Mouse (Mus musculus) G1E (cell line): ENCODE results near the gene Pdia5. TPM values are rescaled to one million over a fixed set of nuclear protein-coding genes. Genes with fewer than 3 reads are reported as not detected.

Experiments used
- ATAC-seq: 2 replicates; pipeline ENCODE4 v1.8.0; 2016; ENCODE audit warnings: mild to moderate bottlenecking; ENCODE audit not compliant: insufficient number of reproducible peaks, poor library complexity, low FRiP score, severe bottlenecking; ENCODE audit errors: extremely low read depth
- DNase-seq: peaks from one replicate; pipeline ENCODE4 v3.0.0; 2012; ENCODE audit warnings: low spot score
- H3K27me3 ChIP-seq: 2 replicates; pipeline ENCODE4 v1.6.1; 2012; ENCODE audit warnings: mild to moderate bottlenecking, low read length, inconsistent platforms; ENCODE audit not compliant: insufficient read depth
- H3K36me3 ChIP-seq: replicated peaks from 2 replicates; pipeline ENCODE3; 2012; ENCODE audit warnings: mild to moderate bottlenecking, inconsistent platforms
- H3K4me1 ChIP-seq: 2 replicates; pipeline ENCODE4 v1.6.1; 2012; ENCODE audit warnings: low read depth, low read length, inconsistent platforms, mixed read lengths; ENCODE audit not compliant: insufficient read depth
- H3K4me3 ChIP-seq: 2 replicates; pipeline ENCODE4 v1.5.1; 2012; ENCODE audit warnings: low read depth, mild to moderate bottlenecking, inconsistent platforms, low read length, moderate library complexity, mixed read lengths
- H3K9me3 ChIP-seq: replicated peaks from 2 replicates; pipeline ENCODE4 v1.6.1; 2012; ENCODE audit warnings: inconsistent platforms
- CTCF ChIP-seq: IDR thresholded peaks from 2 replicates; pipeline ENCODE4 v1.5.1; 2012; ENCODE audit warnings: low read depth, low read length, inconsistent platforms, mixed read lengths
- GATA1 ChIP-seq: IDR thresholded peaks from 2 replicates; pipeline ENCODE4 v1.6.1; 2012; ENCODE audit warnings: borderline replicate concordance, low read length, inconsistent platforms, mixed read lengths
- GATA2 ChIP-seq: IDR thresholded peaks from 2 replicates; pipeline ENCODE4 v1.6.1; 2012; ENCODE audit warnings: low read depth, low read length, inconsistent platforms, borderline replicate concordance
- POLR2AphosphoS5 ChIP-seq: IDR thresholded peaks from 2 replicates; pipeline ENCODE4 v1.6.1; 2012; ENCODE audit warnings: low read depth, low read length, inconsistent platforms; ENCODE audit not compliant: insufficient replicate concordance
- TAL1 ChIP-seq: conservative IDR thresholded peaks from 2 replicates; pipeline ENCODE4 v1.6.1; 2012; ENCODE audit warnings: low read depth, low read length, inconsistent platforms, mixed read lengths
- polyA plus RNA-seq: library from polyadenylated mRNA; stranded (reverse); fragments of >175 nt; gene quantifications from 2 replicates; pipeline ENCODE4 v1.2.3, GENCODE M21; 2012
- total RNA-seq, 2 experiments: library from RNA; stranded (forward) in 1 of 2; stranded (reverse) in 1 of 2; fragments of 200-1000 nt in 1 of 2; fragments of >200 nt in 1 of 2; fragmentation: Nextera tagmentation in 1 of 2; gene quantifications; 2 replicates each; pipeline ENCODE4 v1.2.3; 2014 to 2017

Pdia5 gene
- total and polyA plus RNA-seq, 3 experiments, result not detected

DNA sequence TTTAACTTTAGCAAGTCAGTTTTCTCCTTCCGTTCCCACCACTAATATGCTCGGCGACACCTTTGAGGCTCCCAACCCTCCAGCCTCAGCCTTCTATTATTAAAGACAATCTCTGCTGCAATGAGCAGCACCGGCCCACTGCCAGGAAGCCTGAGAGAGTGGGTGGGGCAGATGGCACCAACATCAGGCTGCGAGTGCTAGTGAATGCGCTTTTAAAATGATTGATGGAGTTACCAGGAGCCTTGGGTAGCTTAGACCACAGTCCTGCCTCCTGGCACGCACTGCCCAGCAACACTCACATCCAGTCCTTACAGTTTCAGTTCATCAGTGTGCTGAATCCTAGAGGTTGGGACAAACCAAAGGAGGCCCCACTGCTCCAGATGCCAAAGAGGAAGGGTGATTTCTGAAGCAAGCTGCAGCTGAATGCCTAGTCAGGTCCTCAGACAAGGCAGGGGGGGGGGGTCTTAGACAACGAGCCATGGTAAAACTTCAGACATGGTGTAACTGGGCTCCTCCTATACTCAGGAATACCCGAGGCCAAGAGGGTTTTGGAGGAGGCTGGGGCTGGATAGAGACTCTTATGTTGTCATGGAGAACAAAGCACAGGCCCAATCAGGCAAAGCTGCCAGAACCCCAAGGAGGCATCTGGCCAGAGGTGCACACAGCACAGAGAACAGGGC lies 49.2 kb downstream of the Pdia5 start:
- Histone ChIP-seq H3K9me3 (no peaks in the 10 kb centered on the region), H3K36me3 (no peaks in the 10 kb centered on the region), H3K27me3 (no peaks in the 10 kb centered on the region; the same call in 1 of the 2 replicates), H3K4me3 (no peak overlapping the region), H3K4me1 (no peaks in the 10 kb centered on the region)
- DNase-seq (no peak), ATAC-seq (no peak)
- TF ChIP-seq POLR2AphosphoS5 (no peak), CTCF (no peak), GATA2 (no peak), GATA1 (no peak), TAL1 (no peak)

GRCm38 (mm10) chr16:35439046-35439445 lies 51.6 kb downstream of the Pdia5 start:
- no peak for DNase-seq
- no peak for ATAC-seq
- Histone ChIP-seq H3K4me1 (no peaks in the 10 kb centered on the region), H3K4me3 (no peak overlapping the region), H3K36me3 (no peaks in the 10 kb centered on the region), H3K9me3 (no peaks in the 10 kb centered on the region), H3K27me3 (peaks cover 2% of the 10 kb centered on the region; the same call in 1 of the 2 replicates)
- no peak for TF ChIP-seq CTCF

GRCm38 (mm10) chr16:35431608-35432007 lies 59.1 kb downstream of the Pdia5 start:
- no peak overlapping the region for H3K4me3 ChIP-seq
- H3K9me3 ChIP-seq, result no peaks in the 10 kb centered on the region
- H3K36me3 ChIP-seq, result no peaks in the 10 kb centered on the region
- DNase-seq (no peak), ATAC-seq (no peak)
- no peaks in the 10 kb centered on the region for H3K4me1 ChIP-seq
- TF ChIP-seq POLR2AphosphoS5 (no peak), GATA1 (no peak), CTCF (no peak), TAL1 (no peak), GATA2 (no peak)
- H3K27me3 ChIP-seq, result peaks cover 5% of the 10 kb centered on the region; the same call in 1 of the 2 replicates

GRCm38 (mm10) chr16:35424926-35425325 lies 65.7 kb downstream of the Pdia5 start:
- Histone ChIP-seq H3K27me3 (peaks cover 7% of the 10 kb centered on the region; the same call in 1 of the 2 replicates), H3K4me3 (no peak overlapping the region), H3K4me1 (no peaks in the 10 kb centered on the region), H3K36me3 (no peaks in the 10 kb centered on the region), H3K9me3 (no peaks in the 10 kb centered on the region)
- DNase-seq (no peak), ATAC-seq (no peak)
- TF ChIP-seq GATA1 (no peak), CTCF (no peak), GATA2 (no peak), POLR2AphosphoS5 (no peak), TAL1 (no peak)

DNA sequence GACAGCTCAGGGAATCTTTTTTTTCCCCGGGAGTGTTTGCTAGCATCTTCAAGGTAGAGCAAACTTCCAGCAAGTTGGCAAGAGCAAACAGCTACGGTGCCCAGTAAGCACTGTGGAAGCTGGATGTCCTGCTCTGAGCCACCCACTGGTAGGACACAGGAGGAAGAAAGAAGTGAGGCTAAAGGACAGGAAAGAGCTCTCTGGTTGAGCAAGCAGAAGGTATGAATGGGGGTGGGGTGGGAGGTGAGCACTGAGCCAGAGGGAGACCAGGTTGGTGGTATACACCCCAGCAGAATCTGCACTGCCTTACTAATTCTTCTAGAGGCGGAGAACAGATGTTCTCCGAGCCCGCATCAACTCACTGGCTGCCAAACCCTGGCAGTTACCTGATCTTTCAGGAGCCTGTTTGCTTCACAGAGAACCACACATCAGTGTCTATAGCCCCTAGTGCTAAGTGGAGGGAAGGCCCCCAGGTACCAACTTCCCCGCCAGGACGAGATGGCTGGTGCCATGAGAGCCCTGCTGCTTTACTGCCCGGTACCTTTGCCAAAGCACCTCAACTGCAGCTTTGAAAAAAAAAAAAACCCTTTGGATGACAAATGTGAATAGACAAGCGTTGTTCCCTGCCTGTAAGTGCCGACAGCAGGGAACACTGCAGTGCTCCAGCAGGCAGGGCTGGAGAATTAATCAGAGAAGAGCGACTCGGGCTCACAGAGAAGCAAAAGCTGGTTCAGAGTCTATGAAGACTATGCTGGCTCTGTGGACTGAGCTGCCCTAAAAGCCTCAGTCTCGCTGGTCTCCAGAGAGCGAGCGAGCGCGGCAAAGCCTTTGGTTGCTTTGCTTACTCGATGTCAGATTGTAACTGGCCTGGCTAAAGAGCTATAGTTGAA lies 67.2 kb downstream of the Pdia5 start:
- Histone ChIP-seq H3K27me3 (peaks cover 7% of the 10 kb centered on the region; the same call in 1 of the 2 replicates), H3K36me3 (no peaks in the 10 kb centered on the region), H3K9me3 (no peaks in the 10 kb centered on the region), H3K4me3 (no peak overlapping the region), H3K4me1 (no peaks in the 10 kb centered on the region)
- no peak for DNase-seq
- no peak for TF ChIP-seq CTCF
- TF ChIP-seq TAL1, result no peak
- no peak for TF ChIP-seq GATA2
- TF ChIP-seq POLR2AphosphoS5, result no peak
- ATAC-seq, result no peak

GRCm38 (mm10) chr16:35422705-35423104 lies 68.0 kb downstream of the Pdia5 start:
- Histone ChIP-seq H3K4me1 (no peaks in the 10 kb centered on the region), H3K9me3 (no peaks in the 10 kb centered on the region), H3K36me3 (no peaks in the 10 kb centered on the region), H3K27me3 (peaks cover 7% of the 10 kb centered on the region; the same call in 1 of the 2 replicates), H3K4me3 (no peak overlapping the region)
- TF ChIP-seq TAL1, result no peak
- TF ChIP-seq POLR2AphosphoS5, result no peak
- no peak for TF ChIP-seq GATA2
- no peak for TF ChIP-seq GATA1
- TF ChIP-seq CTCF, result no peak
- DNase-seq, result no peak
- no peak for ATAC-seq
